Mouse (Mus musculus): ENCODE results near the gene Gm20683. TPM values are rescaled to one million over a fixed set of nuclear protein-coding genes. Genes with fewer than 3 reads are reported as not detected.
"Not testable (repeated sequence)": the region's sequence is repeated elsewhere in the genome, so short reads cannot be mapped to it uniquely, and the experiment has no call there.

The Gm20683 gene
- polyA plus RNA-seq, 1 experiment, result 6.7 TPM

DNA sequence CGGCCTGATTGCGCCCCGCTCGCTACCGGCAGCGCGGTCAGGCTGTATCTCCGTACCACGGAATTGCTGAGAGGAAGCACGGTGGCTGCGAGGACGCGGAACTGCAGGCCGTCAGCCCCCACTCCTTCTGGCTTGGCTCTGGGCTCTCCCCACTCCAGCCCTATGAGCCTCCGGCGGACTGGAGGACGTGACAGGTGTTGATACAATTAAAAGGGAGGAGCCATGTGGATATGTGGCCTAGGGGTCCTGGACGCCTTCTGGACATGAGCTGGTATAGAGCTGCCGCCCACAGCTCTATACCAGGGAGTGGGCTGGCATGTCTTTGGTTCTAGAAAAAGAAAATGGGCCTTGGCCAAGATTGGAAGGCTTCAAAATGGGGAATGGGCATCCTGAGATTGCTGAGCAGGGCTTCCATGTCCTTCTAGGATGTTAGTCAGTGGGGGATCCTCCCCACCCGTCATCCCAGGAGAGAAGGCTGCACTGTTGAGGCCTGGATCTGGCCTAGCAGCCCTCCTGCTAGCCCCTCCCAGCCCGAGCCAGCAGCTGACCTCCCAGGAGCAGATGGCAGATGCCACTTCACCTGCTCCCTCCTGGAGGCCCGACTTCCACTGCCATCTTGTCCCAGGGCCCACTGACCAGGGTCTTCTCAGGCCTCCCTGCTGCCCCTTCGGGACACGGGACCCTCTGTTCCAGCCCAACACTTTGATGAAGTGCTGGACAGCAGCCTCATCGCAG is 31.8 kb downstream of the Gm20683 start:
- 14% methylated on average over 25 of the region's 25 CpGs for WGBS

DNA sequence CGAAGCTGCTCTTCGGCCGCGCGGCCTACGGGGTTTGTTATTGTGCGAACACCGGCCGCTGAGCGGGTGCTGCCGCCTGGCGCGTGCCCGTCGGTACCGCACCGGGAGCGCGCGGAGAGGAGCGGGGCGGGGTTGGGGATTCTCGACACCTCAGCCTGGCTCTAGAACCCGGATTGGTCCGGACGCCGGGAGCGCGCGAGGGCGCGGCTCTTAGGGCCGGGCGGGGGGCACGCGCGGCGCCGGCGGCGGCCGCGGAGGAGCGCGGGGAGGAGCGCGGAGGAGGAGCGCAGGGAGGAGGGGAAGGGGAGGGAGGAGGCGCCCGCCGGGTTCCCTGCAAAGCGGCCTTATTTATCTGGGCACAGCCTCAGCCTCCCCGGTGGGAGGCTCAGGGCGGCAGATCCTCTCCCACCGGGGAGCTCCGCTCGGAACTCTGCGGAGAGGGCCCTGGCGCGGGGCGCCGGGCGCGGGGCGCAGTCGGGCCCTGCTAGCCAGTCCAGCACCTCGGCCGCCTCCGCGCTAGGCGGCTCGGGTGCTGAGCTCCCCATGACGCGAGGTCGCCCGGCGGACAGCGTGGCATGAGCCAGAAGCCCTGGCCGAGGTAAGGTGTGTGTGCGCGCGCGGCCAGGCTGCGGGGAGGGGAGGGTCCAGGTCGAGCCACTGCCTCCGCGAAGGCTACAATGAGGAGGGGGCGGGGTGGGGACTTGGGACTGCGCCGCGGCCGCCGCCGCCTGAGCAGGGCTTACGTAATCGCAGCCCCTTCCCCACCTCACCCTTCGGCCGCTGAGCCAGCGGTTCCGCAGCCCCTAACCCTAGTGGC is 32.6 kb downstream of the Gm20683 start, which contains the start of gene Fbxl16:
Fbxl16 (plus strand) TSS at position 297 of the 817 bp plus-strand sequence.
- WGBS, result under 1% methylated on average over 97 of the region's 100 CpGs
- no peak within 1 kb of the TSS for H3K27ac ChIP-seq (ENCODE audit: control insufficient read depth, insufficient read depth, low read depth, low read length, poor library complexity)
- H3K4me3 ChIP-seq (replicated peaks; ENCODE audit: control insufficient read depth, low read depth, low read length), result no peak within 1 kb of the TSS
- no peak for TF ChIP-seq POLR2A (IDR thresholded peaks at IDR 0.05; ENCODE audit: borderline replicate concordance, control insufficient read depth, low read depth, low read length)
- no peak for TF ChIP-seq CTCF (IDR thresholded peaks at IDR 0.05; ENCODE audit: control insufficient read depth, insufficient read depth, low read length)
- no peaks in the 10 kb centered on the region for H3K4me1 ChIP-seq (ENCODE audit: control insufficient read depth, insufficient read depth, low read length)

More for the DNA sequence above, 31.8 kb downstream of the Gm20683 start:
- Histone ChIP-seq H3K27ac (ENCODE audit: control insufficient read depth, insufficient read depth, low read depth, low read length, poor library complexity) (no peak overlapping the region), H3K4me3 (replicated peaks; ENCODE audit: control insufficient read depth, low read depth, low read length) (no peak overlapping the region), H3K4me1 (ENCODE audit: control insufficient read depth, insufficient read depth, low read length) (no peaks in the 10 kb centered on the region)
- TF ChIP-seq POLR2A (IDR thresholded peaks at IDR 0.05; ENCODE audit: borderline replicate concordance, control insufficient read depth, low read depth, low read length) (no peak), CTCF (IDR thresholded peaks at IDR 0.05; ENCODE audit: control insufficient read depth, insufficient read depth, low read length) (no peak)

DNA sequence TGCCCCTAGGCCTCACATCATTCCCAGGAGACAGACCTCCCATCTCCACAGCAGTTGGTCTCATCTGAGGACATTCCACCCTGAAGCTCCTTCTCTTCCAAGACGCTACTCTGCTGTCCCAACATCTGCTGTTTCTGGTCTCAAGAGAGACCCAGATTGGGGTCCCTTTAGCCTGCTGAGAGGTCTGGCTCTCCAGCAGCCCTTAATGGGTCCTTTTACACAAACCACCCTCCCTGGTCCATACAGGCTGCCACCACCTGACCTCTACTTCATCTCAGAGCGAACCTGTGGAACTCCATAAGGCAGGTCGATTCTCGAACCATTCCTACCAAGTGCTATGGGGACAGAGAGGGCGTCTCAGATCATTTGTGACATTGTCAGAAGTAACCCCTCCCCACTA is 33.5 kb downstream of the Gm20683 start:
- TF ChIP-seq CTCF (IDR thresholded peaks at IDR 0.05; ENCODE audit: control insufficient read depth, insufficient read depth, low read length), result no peak
- no peak for TF ChIP-seq POLR2A (IDR thresholded peaks at IDR 0.05; ENCODE audit: borderline replicate concordance, control insufficient read depth, low read depth, low read length)
- 41% methylated on average over 5 of the region's 5 CpGs for WGBS
- Histone ChIP-seq H3K4me3 (replicated peaks; ENCODE audit: control insufficient read depth, low read depth, low read length) (no peak overlapping the region), H3K27ac (ENCODE audit: control insufficient read depth, insufficient read depth, low read depth, low read length, poor library complexity) (no peak overlapping the region), H3K4me1 (ENCODE audit: control insufficient read depth, insufficient read depth, low read length) (no peaks in the 10 kb centered on the region)

DNA sequence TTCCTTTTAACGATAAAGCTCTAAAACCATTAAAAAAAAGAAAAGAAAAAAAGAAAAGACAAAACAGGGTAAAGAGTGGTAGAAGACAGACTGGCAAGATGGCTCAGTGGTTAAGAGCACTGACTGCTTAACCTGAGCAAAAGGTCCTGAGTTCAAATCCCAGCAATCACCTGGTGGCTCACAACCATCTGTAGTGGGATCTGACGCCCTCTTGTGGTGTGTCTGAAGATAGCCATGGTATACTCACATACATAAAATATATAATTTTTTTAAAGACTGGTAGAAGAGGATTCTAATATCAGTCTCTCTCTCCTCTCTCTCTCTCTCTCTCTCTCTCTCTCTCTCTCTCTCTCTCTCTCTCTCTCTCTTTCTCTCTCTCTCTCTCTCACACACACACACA is 34.1 kb downstream of the Gm20683 start:
- not testable (repeated sequence) for H3K4me3 ChIP-seq (replicated peaks; ENCODE audit: control insufficient read depth, low read depth, low read length); H3K27ac ChIP-seq (ENCODE audit: control insufficient read depth, insufficient read depth, low read depth, low read length, poor library complexity); H3K4me1 ChIP-seq (ENCODE audit: control insufficient read depth, insufficient read depth, low read length)
- WGBS, result 21% methylated on average over 2 of the region's 2 CpGs

DNA sequence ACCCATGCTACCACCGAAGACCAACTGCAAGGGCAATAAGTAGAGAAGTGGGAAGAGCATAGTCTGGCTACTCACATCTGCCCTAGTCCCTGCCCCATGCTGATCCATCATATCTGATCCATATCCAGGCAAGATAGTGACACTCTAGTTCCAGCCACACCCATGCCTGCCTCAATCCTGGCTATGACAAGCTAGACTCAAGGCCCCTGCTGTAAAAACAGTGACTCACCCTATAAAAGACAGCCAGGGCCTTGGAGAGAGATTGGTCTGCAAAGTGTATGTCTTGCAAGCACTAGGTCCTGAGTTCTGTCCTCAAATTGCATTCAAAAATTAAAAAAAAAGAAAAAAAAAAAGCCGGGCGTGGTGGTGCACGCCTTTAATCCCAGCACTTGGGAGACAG is 35.1 kb downstream of the Gm20683 start:
- Histone ChIP-seq H3K27ac (ENCODE audit: control insufficient read depth, insufficient read depth, low read depth, low read length, poor library complexity) (no peak overlapping the region), H3K4me3 (replicated peaks; ENCODE audit: control insufficient read depth, low read depth, low read length) (no peak overlapping the region), H3K4me1 (ENCODE audit: control insufficient read depth, insufficient read depth, low read length) (no peaks in the 10 kb centered on the region)
- 64% methylated on average over 4 of the region's 4 CpGs for WGBS
- TF ChIP-seq POLR2A (IDR thresholded peaks at IDR 0.05; ENCODE audit: borderline replicate concordance, control insufficient read depth, low read depth, low read length), result no peak
- TF ChIP-seq CTCF (IDR thresholded peaks at IDR 0.05; ENCODE audit: control insufficient read depth, insufficient read depth, low read length), result no peak

DNA sequence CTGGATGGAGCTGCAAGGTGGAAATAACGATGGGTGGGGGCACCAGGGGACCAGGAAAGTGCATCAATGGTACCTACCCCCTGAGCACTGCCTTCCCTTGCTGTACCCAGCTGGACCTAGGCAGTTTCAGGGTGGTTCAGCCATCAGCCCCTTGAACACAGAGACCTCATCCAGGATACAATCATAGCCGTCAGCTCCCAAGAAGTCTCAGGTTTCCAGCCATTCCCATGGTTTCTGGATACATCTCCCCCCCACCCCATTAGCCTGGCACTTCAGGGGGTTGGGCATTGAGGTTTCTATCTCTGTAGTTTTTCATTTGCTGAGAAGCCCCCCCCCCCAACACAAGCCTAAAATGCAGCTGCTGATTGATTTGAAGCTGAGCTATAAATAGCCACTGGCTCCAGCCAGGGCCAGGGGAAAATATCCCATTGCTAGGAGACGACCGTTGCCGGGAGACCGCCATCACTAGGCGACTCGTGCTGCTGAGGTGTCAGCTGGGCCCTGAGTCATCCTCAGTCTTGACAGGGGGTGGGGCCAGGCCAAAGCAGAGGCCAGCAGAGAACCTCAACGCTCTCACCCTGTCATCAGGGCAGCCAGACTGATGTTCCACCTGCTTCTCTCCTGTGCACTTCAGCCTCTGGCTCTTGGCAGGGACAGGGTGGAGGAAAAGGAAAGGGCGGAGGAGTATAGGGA is 38.6 kb downstream of the Gm20683 start:
- Histone ChIP-seq H3K4me3 (replicated peaks; ENCODE audit: control insufficient read depth, low read depth, low read length) (no peak overlapping the region), H3K4me1 (ENCODE audit: control insufficient read depth, insufficient read depth, low read length) (no peaks in the 10 kb centered on the region), H3K27ac (ENCODE audit: control insufficient read depth, insufficient read depth, low read depth, low read length, poor library complexity) (no peak overlapping the region)
- no peak for TF ChIP-seq POLR2A (IDR thresholded peaks at IDR 0.05; ENCODE audit: borderline replicate concordance, control insufficient read depth, low read depth, low read length)
- no peak for TF ChIP-seq CTCF (IDR thresholded peaks at IDR 0.05; ENCODE audit: control insufficient read depth, insufficient read depth, low read length)
- WGBS, result 16% methylated on average over 10 of the region's 10 CpGs

DNA sequence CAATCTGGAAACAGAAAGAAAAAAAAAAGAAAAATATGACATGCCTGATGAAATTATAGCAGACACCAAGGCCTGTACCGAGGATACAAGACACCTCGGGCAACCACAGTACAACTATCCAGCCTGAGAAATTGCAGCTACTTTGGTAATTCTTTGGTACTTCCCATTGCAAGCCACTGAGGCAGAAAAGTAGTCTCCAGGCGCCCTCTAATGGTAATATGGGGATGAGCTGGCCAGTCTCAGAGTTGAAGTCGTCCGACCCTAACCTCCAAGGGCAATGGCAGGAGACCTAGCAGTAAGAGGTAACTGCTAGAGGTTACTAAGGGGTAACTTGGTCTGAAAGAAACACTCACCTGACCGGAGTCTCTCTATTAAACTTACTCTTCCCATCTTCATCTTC is 40.5 kb downstream of the Gm20683 start:
- TF ChIP-seq CTCF (IDR thresholded peaks at IDR 0.05; ENCODE audit: control insufficient read depth, insufficient read depth, low read length) (peak; percentile 75), POLR2A (IDR thresholded peaks at IDR 0.05; ENCODE audit: borderline replicate concordance, control insufficient read depth, low read depth, low read length) (no peak)
- Histone ChIP-seq H3K27ac (ENCODE audit: control insufficient read depth, insufficient read depth, low read depth, low read length, poor library complexity) (no peak overlapping the region), H3K4me3 (replicated peaks; ENCODE audit: control insufficient read depth, low read depth, low read length) (no peak overlapping the region), H3K4me1 (ENCODE audit: control insufficient read depth, insufficient read depth, low read length) (peaks cover 1% of the 10 kb centered on the region)
- 5% methylated on average over 6 of the region's 6 CpGs for WGBS

DNA sequence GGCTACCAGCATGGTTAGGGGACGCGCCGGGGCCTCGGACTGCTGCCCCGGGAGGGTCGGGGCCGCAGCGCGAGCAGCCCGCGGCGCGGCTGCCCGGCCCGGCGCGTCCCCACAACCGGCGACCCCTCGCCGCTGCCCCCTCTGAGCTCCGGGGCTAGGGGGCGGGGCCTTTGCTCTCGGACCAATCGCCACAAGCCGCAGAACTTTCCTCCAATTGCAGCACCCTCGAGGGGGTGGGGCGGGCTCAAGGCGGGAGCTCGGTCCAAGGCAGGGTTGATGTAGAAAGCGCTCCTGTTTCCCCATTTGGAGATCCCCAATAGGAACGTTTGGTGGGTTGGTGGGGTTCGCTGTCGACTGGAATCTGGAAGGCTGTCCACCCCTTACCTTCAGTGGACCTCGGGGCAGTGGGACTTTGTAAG is 44.6 kb downstream of the Gm20683 start, which contains the start of gene Metrn:
Metrn (minus strand) TSS at position 186 of the 419 bp plus-strand sequence.
- peak; percentile 7; the same call in 1 of the 2 replicates for TF ChIP-seq POLR2A (IDR thresholded peaks at IDR 0.05; ENCODE audit: borderline replicate concordance, control insufficient read depth, low read depth, low read length)
- TF ChIP-seq CTCF (IDR thresholded peaks at IDR 0.05; ENCODE audit: control insufficient read depth, insufficient read depth, low read length), result no peak
- under 1% methylated on average over 35 of the region's 35 CpGs for WGBS
- H3K4me1 ChIP-seq (ENCODE audit: control insufficient read depth, insufficient read depth, low read length), result peaks cover 5% of the 10 kb centered on the region
- peak within 1 kb of the TSS; percentile 67 for H3K4me3 ChIP-seq (replicated peaks; ENCODE audit: control insufficient read depth, low read depth, low read length)
- peak within 1 kb of the TSS; percentile 22; the same call in 1 of the 2 replicates for H3K27ac ChIP-seq (ENCODE audit: control insufficient read depth, insufficient read depth, low read depth, low read length, poor library complexity)
